Mouse (Mus musculus) c-Kit-positive CD71-positive TER-119-positive erythroid progenitor cells, embryonic 14.5 days (primary cell): ENCODE measurements at regions not wholly inside any gene's neighbourhood (a gene's known extent, or its start where the extent isn't known, plus 50 kb on each side); places are given as distances from the start of the nearest gene placed in this dataset.

Experiments used
- DNase-seq: peaks from one replicate; pipeline ENCODE4 v3.0.0-alpha.2; 2013; ENCODE audit warnings: low spot score

DNA sequence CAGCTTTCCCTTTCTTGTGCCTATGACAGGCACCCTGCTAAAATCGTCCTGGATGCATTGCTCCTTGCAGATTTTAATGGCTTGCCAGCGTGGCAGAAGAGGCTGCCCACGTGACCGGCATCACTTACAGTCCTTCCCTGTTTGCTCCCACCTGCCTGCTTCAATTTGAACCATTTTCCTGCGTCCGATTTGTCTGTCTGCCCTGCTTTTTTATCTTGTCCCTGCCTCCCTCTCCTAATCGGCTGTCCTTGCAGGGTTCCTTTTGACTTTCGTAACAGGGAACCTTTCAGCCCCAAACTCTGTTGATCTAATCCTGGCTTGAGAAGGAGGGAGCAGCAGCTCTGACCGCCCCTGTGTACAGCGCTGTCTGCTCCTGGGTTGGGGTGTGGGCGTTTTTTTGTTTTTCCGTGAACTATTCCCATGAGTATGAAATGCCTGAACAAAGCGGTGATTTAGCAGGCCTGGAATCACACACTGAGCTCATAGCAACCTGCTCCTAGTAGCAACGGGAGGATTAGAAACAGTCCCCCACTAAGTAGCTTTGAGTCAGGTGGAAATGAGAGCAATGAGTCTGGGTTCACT is 51.2 kb upstream of the Kif2a start:
- DNase-seq: no peak

- DNase-seq: no peak
Measured at GRCm38 (mm10) chr13:107072345-107073038, 50.6 kb upstream of the Kif2a start.
